In the genomic region with DNA sequence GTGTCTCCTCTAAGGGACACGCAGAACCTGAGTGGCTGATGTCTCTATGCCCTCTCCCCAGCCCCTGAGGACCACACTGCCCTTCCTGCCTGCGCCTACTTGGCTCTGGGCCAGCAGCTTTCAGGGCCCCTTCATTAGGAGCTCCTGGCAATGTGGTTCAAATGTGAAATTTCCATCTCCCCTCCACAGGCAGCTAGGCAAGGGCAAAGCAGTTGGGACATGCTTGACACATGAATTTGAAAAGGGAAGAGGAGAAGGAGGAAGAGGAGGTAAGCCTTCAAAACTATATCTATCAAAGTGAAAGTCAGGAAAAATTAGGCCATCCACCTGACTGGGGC, we compare ENCODE assay signal across 10 mouse cellular contexts.
DNase-seq lines count a peak whose midpoint lies in the region; ATAC-seq lines count a peak whose summit lies in the region.
"Had no signal": no experiment of that assay in that cellular context is flagged by ENCODE, and none has a peak within 500 bp of the region (broad histone marks: within the 10 kb centered on the region; RNA-seq: fewer than 3 reads in every experiment).

No protein-coding gene starts in this region.

- no peaks in the 10 kb centered on the region for H3K36me3 ChIP-seq in heart, embryonic 12.5 days
- no peaks in the 10 kb centered on the region for H3K36me3 ChIP-seq in heart, embryonic 11.5 days (ENCODE audit: control insufficient read depth, insufficient read depth, low read length)
- no peaks in the 10 kb centered on the region for H3K36me3 ChIP-seq in intestine, embryonic 15.5 days
- no peaks in the 10 kb centered on the region for H3K36me3 ChIP-seq in midbrain, embryonic 11.5 days (ENCODE audit: control insufficient read depth, insufficient read depth, low read length)

- H3K9ac ChIP-seq in heart, embryonic 12.5 days: no peak overlapping the region
- no peak overlapping the region for H3K9ac ChIP-seq in heart, embryonic 11.5 days (ENCODE audit: low read depth, low read length)
- no peak overlapping the region for H3K9ac ChIP-seq in intestine, embryonic 15.5 days
- no peak overlapping the region for H3K9ac ChIP-seq in midbrain, embryonic 11.5 days (ENCODE audit: low read length)
- H3K9ac ChIP-seq: forebrain, embryonic 13.5 days had no signal

- no peaks in the 10 kb centered on the region for H3K9me3 ChIP-seq in heart, embryonic 12.5 days (replicated peaks)
- no peaks in the 10 kb centered on the region for H3K9me3 ChIP-seq in heart, embryonic 11.5 days (replicated peaks; ENCODE audit: control insufficient read depth, low read length)
- H3K9me3 ChIP-seq in intestine, embryonic 15.5 days: no peaks in the 10 kb centered on the region
- H3K9me3 ChIP-seq in midbrain, embryonic 11.5 days (ENCODE audit: control insufficient read depth, low read length): no peaks in the 10 kb centered on the region
- H3K9me3 ChIP-seq: forebrain, embryonic 13.5 days had no signal

- DNase-seq in spleen, postnatal 10 days (ENCODE audit: low spot score in 2 of 2): peak; percentile 24 to 57
- DNase-seq in spleen, adult 12 weeks (ENCODE audit: low spot score): no peak
- peak; percentile 81 for DNase-seq in retina, postnatal 1 day
- DNase-seq in midbrain, embryonic 11.5 days (ENCODE audit: low spot score, missing footprints): no peak

- 0 out of 2 replicates have a peak, but pooled peaks cover 3% of the 10 kb centered on the region for H3K27me3 ChIP-seq in heart, embryonic 12.5 days (replicated peaks)
- peaks cover 3% of the 10 kb centered on the region; the same call in 1 of the 2 replicates for H3K27me3 ChIP-seq in heart, embryonic 11.5 days (ENCODE audit: control insufficient read depth, insufficient read depth, low read length)
- no peaks in the 10 kb centered on the region for H3K27me3 ChIP-seq in intestine, embryonic 15.5 days (replicated peaks)
- H3K27me3 ChIP-seq in midbrain, embryonic 11.5 days (ENCODE audit: control insufficient read depth, insufficient read depth, low read length): no peaks in the 10 kb centered on the region

- 36% methylated on average over 2 of the region's 2 CpGs for WGBS in heart, embryonic 12.5 days
- 60% methylated on average over 2 of the region's 2 CpGs for WGBS in heart, embryonic 11.5 days (ENCODE audit: insufficient replicate concordance)
- WGBS in intestine, embryonic 15.5 days: 29% methylated on average over 2 of the region's 2 CpGs
- WGBS in midbrain, embryonic 11.5 days: 79% methylated on average over 2 of the region's 2 CpGs

- H3K4me1 ChIP-seq in heart, embryonic 12.5 days (replicated peaks): peaks cover 19% of the 10 kb centered on the region
- peaks cover 7% of the 10 kb centered on the region for H3K4me1 ChIP-seq in heart, embryonic 11.5 days (ENCODE audit: control insufficient read depth, insufficient read depth, low read length)
- H3K4me1 ChIP-seq in intestine, embryonic 15.5 days (replicated peaks): peaks cover 14% of the 10 kb centered on the region
- H3K4me1 ChIP-seq in midbrain, embryonic 11.5 days (ENCODE audit: control insufficient read depth, insufficient read depth, low read length): peaks cover 7% of the 10 kb centered on the region

- ATAC-seq in heart, embryonic 12.5 days (ENCODE audit: insufficient number of reproducible peaks, low FRiP score): no peak
- ATAC-seq in heart, embryonic 11.5 days (replicated peaks; ENCODE audit: insufficient number of reproducible peaks, low FRiP score, low TSS enrichment): no peak
- ATAC-seq in intestine, embryonic 15.5 days: no peak
- ATAC-seq in erythroid progenitor cell, adult 5-6 weeks (replicated peaks; ENCODE audit: low FRiP score, poor library complexity, severe bottlenecking): no peak
- ATAC-seq in midbrain, embryonic 11.5 days (ENCODE audit: low FRiP score): no peak
- ATAC-seq: forebrain, embryonic 13.5 days had no signal

- peak overlapping the region; percentile 4; the same call in 1 of the 2 replicates for H3K27ac ChIP-seq in heart, embryonic 12.5 days (ENCODE audit: poor library complexity, severe bottlenecking)
- no peak overlapping the region for H3K27ac ChIP-seq in heart, embryonic 11.5 days (ENCODE audit: low read depth, low read length)
- peak overlapping the region; percentile 70 for H3K27ac ChIP-seq in intestine, embryonic 15.5 days
- no peak overlapping the region for H3K27ac ChIP-seq in midbrain, embryonic 11.5 days (ENCODE audit: low read depth, low read length)
- H3K27ac ChIP-seq: forebrain, embryonic 13.5 days; macrophage had no signal

- H3K4me3 ChIP-seq in heart, embryonic 12.5 days: no peak overlapping the region
- no peak overlapping the region for H3K4me3 ChIP-seq in heart, embryonic 11.5 days (ENCODE audit: low read depth, low read length)
- H3K4me3 ChIP-seq in intestine, embryonic 15.5 days (replicated peaks): no peak overlapping the region
- H3K4me3 ChIP-seq in midbrain, embryonic 11.5 days (ENCODE audit: low read depth, low read length): no peak overlapping the region
- H3K4me3 ChIP-seq: forebrain, embryonic 13.5 days had no signal

- H3K4me2 ChIP-seq in heart, embryonic 12.5 days: peak overlapping the region; percentile 33
- H3K4me2 ChIP-seq in heart, embryonic 11.5 days: no peak overlapping the region
- peak overlapping the region; percentile 40 for H3K4me2 ChIP-seq in intestine, embryonic 15.5 days (replicated peaks)
- H3K4me2 ChIP-seq in midbrain, embryonic 11.5 days: no peak overlapping the region
- H3K4me2 ChIP-seq: forebrain, embryonic 13.5 days had no signal

Comparison
In these comparisons a context has a peak if more than half of its experiments do, and no peak if none do; other contexts are left out.
1. H3K27ac ChIP-seq: peak in heart, embryonic 12.5 days (single experiment) and intestine, embryonic 15.5 days (single experiment); none in heart, embryonic 11.5 days (single experiment) and midbrain, embryonic 11.5 days (single experiment).
2. H3K4me2 ChIP-seq: peak in heart, embryonic 12.5 days (single experiment) and intestine, embryonic 15.5 days (single experiment); none in heart, embryonic 11.5 days (single experiment) and midbrain, embryonic 11.5 days (single experiment).
3. DNase-seq: peak in spleen, postnatal 10 days (2 of 2) and retina, postnatal 1 day (single experiment); none in spleen, adult 12 weeks (single experiment) and midbrain, embryonic 11.5 days (single experiment).